Mouse (Mus musculus) limb, embryonic 12.5 days (tissue): Measurements from ENCODE around the gene Mrgprh. TPM values are rescaled to one million over a fixed set of nuclear protein-coding genes. Genes with fewer than 3 reads are reported as not detected.
A peak's percentile ranks its signal among the peaks of the same experiment; 100 is the strongest.

Experiments
- ATAC-seq: fragments of 200-750 bp; cut with Nextera tagmentation; 2 replicates; pipeline ENCODE4 v1.8.0; 2017; ENCODE audit warnings: low read depth, moderate TSS enrichment; ENCODE audit not compliant: insufficient number of reproducible peaks, insufficient read depth, low FRiP score, low TSS enrichment
- H3K27ac ChIP-seq: fragments of 300-500 bp; sonication (generic); 2 replicates; pipeline ENCODE4 v1.5.1; 2016; ENCODE audit warnings: mild to moderate bottlenecking, moderate library complexity
- H3K27me3 ChIP-seq: fragments of 300-500 bp; sonication (generic); 2 replicates; pipeline ENCODE4 v1.6.1; 2016; ENCODE audit warnings: mild to moderate bottlenecking, moderate library complexity
- H3K36me3 ChIP-seq: fragments of 300-500 bp; sonication (generic); 2 replicates; pipeline ENCODE4 v1.6.1; 2016; ENCODE audit warnings: mild to moderate bottlenecking, moderate library complexity
- H3K4me1 ChIP-seq: fragments of 300-500 bp; sonication (generic); replicated peaks from 2 replicates; pipeline ENCODE4 v1.6.1; 2016
- H3K4me2 ChIP-seq: fragments of 300-500 bp; sonication (generic); 2 replicates; pipeline ENCODE4 v1.6.1; 2016; ENCODE audit warnings: mild to moderate bottlenecking, moderate library complexity
- H3K4me3 ChIP-seq: fragments of 300-500 bp; sonication (generic); replicated peaks from 2 replicates; pipeline ENCODE4 v1.5.1; 2016; ENCODE audit warnings: mild to moderate bottlenecking
- H3K9ac ChIP-seq: fragments of 300-500 bp; sonication (generic); replicated peaks from 2 replicates; pipeline ENCODE4 v1.6.1; 2016; ENCODE audit warnings: mild to moderate bottlenecking, moderate library complexity
- H3K9me3 ChIP-seq: fragments of 300-500 bp; sonication (generic); 2 replicates; pipeline ENCODE4 v1.6.1; 2016; ENCODE audit warnings: mild to moderate bottlenecking, moderate library complexity
- WGBS: fragments of 180-500 bp; shearing (Covaris S2); methylation state at CpG from one replicate; pipeline ENCODE4 v1.1.7; 2016; 5-methylcytosine and 5-hydroxymethylcytosine counted together
- polyA plus RNA-seq: library from polyadenylated mRNA; unstranded; fragments of >200 nt; fragmentation: Nextera tagmentation; extraction: Ambion mirVana; gene quantifications from 2 replicates; pipeline ENCODE4 v1.2.1, GENCODE M21; 2016

Gene Mrgprh
- polyA plus RNA-seq, 1 experiment from 2014 or later, result 0.18 TPM

- WGBS, result 97% methylated on average over 6 of the region's 6 CpGs
- Histone ChIP-seq H3K4me1 (peaks cover 9% of the 10 kb centered on the region), H3K9ac (no peak overlapping the region), H3K4me3 (no peak overlapping the region), H3K27ac (no peak overlapping the region), H3K36me3 (peaks cover 47% of the 10 kb centered on the region; the same call in 1 of the 2 replicates), H3K9me3 (no peaks in the 10 kb centered on the region), H3K27me3 (no peaks in the 10 kb centered on the region), H3K4me2 (no peak overlapping the region)
- ATAC-seq, result no peak
Observed at GRCm38 (mm10) chr17:12902291-12902690, 26.5 kb downstream of the Mrgprh start.

GRCm38 (mm10) chr17:12903372-12904333, 27.8 kb downstream of the Mrgprh start:
- Histone ChIP-seq H3K9me3 (no peaks in the 10 kb centered on the region), H3K27me3 (no peaks in the 10 kb centered on the region), H3K4me1 (peaks cover 9% of the 10 kb centered on the region), H3K36me3 (peaks cover 47% of the 10 kb centered on the region; the same call in 1 of the 2 replicates), H3K4me2 (no peak overlapping the region), H3K9ac (no peak overlapping the region), H3K27ac (peak overlapping the region; percentile 81), H3K4me3 (no peak overlapping the region)
- 44% methylated on average over 11 of the region's 12 CpGs for WGBS
- peak; percentile 47; the same call in 1 of the 2 replicates for ATAC-seq

GRCm38 (mm10) chr17:12904349-12904748, 28.5 kb downstream of the Mrgprh start:
- no peak for ATAC-seq
- Histone ChIP-seq H3K36me3 (peaks cover 44% of the 10 kb centered on the region; the same call in 1 of the 2 replicates), H3K4me2 (no peak overlapping the region), H3K9me3 (no peaks in the 10 kb centered on the region), H3K4me3 (no peak overlapping the region), H3K9ac (no peak overlapping the region), H3K27ac (peak overlapping the region; percentile 73), H3K4me1 (peaks cover 9% of the 10 kb centered on the region), H3K27me3 (no peaks in the 10 kb centered on the region)
- 58% methylated on average over 1 of the region's 1 CpGs for WGBS

- H3K36me3 ChIP-seq, result peaks cover 51% of the 10 kb centered on the region
Observed at GRCm38 (mm10) chr17:12905810-12906209, 30.0 kb downstream of the Mrgprh start.

DNA sequence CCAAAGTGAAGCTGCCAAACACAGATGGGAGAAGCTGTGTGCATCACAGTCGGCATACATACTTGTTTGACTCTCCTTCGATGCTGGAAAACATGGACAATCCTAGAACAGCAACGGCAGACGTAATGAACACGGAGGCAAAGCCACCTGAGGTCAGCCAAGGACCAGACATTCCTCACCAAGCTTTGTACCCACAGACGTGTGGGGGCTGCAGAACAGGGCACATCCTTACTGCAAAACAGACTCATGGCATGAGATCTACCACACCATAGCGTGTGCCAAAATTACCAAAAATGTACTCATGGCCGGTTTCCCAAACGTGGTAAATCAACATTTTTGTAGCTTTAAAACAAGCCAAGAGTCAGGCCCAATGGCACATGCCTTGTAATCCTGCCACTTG, 30.6 kb downstream of the Mrgprh start:
- no peak overlapping the region for H3K9ac ChIP-seq
- no peak overlapping the region for H3K4me2 ChIP-seq
- no peaks in the 10 kb centered on the region for H3K27me3 ChIP-seq
- no peaks in the 10 kb centered on the region for H3K9me3 ChIP-seq
- ATAC-seq, result no peak
- H3K4me1 ChIP-seq, result peaks cover 9% of the 10 kb centered on the region
- H3K4me3 ChIP-seq, result no peak overlapping the region
- 93% methylated on average over 9 of the region's 9 CpGs for WGBS
- H3K27ac ChIP-seq, result no peak overlapping the region
- peaks cover 54% of the 10 kb centered on the region for H3K36me3 ChIP-seq

More at GRCm38 (mm10) chr17:12905810-12906209, 30.0 kb downstream of the Mrgprh start:
- ATAC-seq, result no peak
- Histone ChIP-seq H3K27ac (no peak overlapping the region), H3K4me1 (peaks cover 9% of the 10 kb centered on the region), H3K4me2 (no peak overlapping the region), H3K9me3 (no peaks in the 10 kb centered on the region), H3K27me3 (no peaks in the 10 kb centered on the region), H3K9ac (no peak overlapping the region), H3K4me3 (no peak overlapping the region)
- 88% methylated on average over 4 of the region's 4 CpGs for WGBS

DNA sequence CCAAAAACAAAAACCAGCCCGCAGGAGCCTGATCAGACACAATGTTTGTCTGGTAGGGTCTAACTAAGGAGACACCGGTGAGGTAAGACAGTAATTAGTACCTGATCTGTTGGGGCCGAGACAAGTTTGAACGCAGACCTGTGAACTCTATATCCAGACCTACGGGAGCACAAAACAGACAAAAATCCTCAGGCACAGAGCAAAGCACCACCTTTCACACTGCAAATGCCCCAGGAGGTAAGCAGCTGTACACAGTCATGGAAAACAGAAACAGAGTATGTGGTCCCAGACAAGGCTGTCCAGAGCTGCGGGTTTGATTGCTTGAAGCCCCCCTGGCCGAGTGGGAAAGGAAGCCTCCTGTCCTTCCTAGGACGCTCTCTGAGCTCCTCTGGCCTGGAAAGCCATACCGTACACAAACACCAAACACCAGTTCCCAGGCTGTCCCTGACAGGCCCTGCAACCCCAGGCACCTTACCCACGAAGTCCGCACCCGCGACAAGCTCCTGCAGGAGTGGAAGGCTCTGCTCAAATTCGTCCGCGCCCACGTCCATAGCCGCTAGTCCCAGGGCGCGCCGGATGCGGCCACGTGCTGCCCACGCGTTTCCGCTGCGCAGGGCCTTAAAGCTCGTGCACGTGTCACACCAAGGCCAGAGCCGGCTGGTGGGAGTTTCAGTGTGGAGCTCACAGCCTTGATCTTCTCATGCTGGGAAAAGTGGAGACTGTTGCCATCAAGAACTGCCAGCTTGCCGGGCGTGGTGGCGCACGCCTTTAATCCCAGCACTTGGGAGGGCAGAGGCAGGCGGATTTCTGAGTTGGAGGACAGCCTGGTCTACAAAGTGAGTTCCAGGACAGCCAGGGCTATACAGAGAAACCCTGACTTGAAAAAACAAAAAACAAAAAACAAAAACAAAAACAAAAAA, 33.8 kb downstream of the Mrgprh start, which contains the start of gene Pnldc1:
Pnldc1 (minus strand) TSS at position 870 of the 920 bp plus-strand sequence.
- no peak within 1 kb of the TSS for H3K4me3 ChIP-seq
- no peak within 1 kb of the TSS for H3K4me2 ChIP-seq
- no peak for ATAC-seq
- no peaks in the 10 kb centered on the region for H3K9me3 ChIP-seq
- no peak within 1 kb of the TSS for H3K27ac ChIP-seq
- H3K36me3 ChIP-seq, result peaks cover 67% of the 10 kb centered on the region
- WGBS, result 79% methylated on average over 35 of the region's 35 CpGs
- H3K27me3 ChIP-seq, result no peaks in the 10 kb centered on the region
- no peaks in the 10 kb centered on the region for H3K4me1 ChIP-seq
- H3K9ac ChIP-seq, result 0 out of 2 replicates have a peak within 1 kb of the TSS, but pooled peaks have one; percentile 23

DNA sequence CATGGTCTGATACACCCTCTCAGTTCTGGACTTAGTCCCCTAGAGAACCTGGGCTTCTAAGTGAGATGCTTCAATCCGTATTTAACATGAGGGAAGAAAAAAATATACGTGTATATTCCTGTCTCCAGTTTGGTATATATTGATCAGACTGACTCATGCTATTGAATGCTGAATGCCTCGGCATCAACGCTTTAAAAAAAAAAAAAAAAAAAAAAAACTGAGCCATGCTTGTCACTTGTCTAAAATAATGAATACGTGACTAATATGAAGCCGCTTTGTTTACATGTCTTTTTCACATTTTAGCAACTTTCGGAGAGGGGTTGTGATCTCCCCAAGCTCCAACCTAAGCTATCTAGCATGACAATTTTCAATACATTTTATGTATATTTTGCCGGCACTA, 34.6 kb downstream of the Mrgprh start:
- ATAC-seq, result no peak
- H3K36me3 ChIP-seq, result peaks cover 61% of the 10 kb centered on the region
- 90% methylated on average over 8 of the region's 8 CpGs for WGBS

DNA sequence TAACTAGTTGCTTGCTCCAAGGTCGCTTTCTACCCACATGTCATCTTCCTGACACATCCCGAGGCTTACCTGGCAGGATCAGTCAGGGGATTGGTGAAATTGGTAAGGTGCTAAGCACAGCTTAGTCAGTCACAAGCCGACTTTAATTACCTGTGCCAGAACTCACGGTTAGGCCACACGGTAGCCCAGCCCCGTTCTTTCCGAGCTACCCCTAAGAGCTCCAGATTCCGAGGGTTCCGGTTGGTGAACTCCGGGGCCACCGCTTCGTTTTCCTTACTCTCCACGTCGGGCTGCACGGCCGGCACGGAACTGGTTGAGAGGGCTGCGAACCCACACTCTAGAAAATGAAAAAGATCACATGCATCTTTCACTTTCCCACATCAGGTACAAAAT, 39.6 kb downstream of the Mrgprh start, which contains the start of gene Tcp1:
Tcp1 (plus strand) TSS at position 214 of the 393 bp plus-strand sequence.
- H3K9me3 ChIP-seq, result no peaks in the 10 kb centered on the region
- peaks cover 65% of the 10 kb centered on the region for H3K36me3 ChIP-seq
- H3K4me1 ChIP-seq, result peaks cover 6% of the 10 kb centered on the region
- H3K27me3 ChIP-seq, result no peaks in the 10 kb centered on the region
- H3K4me2 ChIP-seq, result peak within 1 kb of the TSS; percentile 84
- peak; percentile 5; the same call in 1 of the 2 replicates for ATAC-seq
- peak within 1 kb of the TSS; percentile 96 for H3K9ac ChIP-seq
- 1% methylated on average over 18 of the region's 18 CpGs for whole genome bisulfite sequencing
- peak within 1 kb of the TSS; percentile 91 for H3K27ac ChIP-seq
- peak within 1 kb of the TSS; percentile 95 for H3K4me3 ChIP-seq

More for the DNA sequence above, 34.6 kb downstream of the Mrgprh start:
- no peak overlapping the region for H3K4me3 ChIP-seq
- no peak overlapping the region for H3K9ac ChIP-seq
- no peak overlapping the region for H3K27ac ChIP-seq
- peaks cover 6% of the 10 kb centered on the region; the same call in 1 of the 2 replicates for H3K4me1 ChIP-seq
- no peak overlapping the region for H3K4me2 ChIP-seq
- H3K27me3 ChIP-seq, result no peaks in the 10 kb centered on the region
- no peaks in the 10 kb centered on the region for H3K9me3 ChIP-seq

- peak; percentile 100 for ATAC-seq
- WGBS, result under 1% methylated on average over 56 of the region's 56 CpGs
- peaks cover 6% of the 10 kb centered on the region for H3K4me1 ChIP-seq
- peak within 1 kb of the TSS; percentile 91 for H3K27ac ChIP-seq
- H3K9me3 ChIP-seq, result no peaks in the 10 kb centered on the region
- peak within 1 kb of the TSS; percentile 95 for H3K4me3 ChIP-seq
- peaks cover 65% of the 10 kb centered on the region for H3K36me3 ChIP-seq
- peak within 1 kb of the TSS; percentile 84 for H3K4me2 ChIP-seq
- H3K27me3 ChIP-seq, result no peaks in the 10 kb centered on the region
- peak within 1 kb of the TSS; percentile 96 for H3K9ac ChIP-seq
Observed at GRCm38 (mm10) chr17:12915881-12916583, 40.2 kb downstream of the Mrgprh start, which contains the start of gene Mrpl18. Gene Mrpl18 (minus strand): TSS chr17:12916345.
